Mouse (Mus musculus) lung, postnatal 4 days (tissue): ENCODE measurements around the gene Rfc3.
"Not testable (repeated sequence)": the region's sequence is repeated elsewhere in the genome, so short reads cannot be mapped to it uniquely, and the experiment has no call there.

Experiments
- DNase-seq, 2 experiments: peaks; one replicate each; pipeline ENCODE4 v3.0.0; 2021

Rfc3 gene

DNA sequence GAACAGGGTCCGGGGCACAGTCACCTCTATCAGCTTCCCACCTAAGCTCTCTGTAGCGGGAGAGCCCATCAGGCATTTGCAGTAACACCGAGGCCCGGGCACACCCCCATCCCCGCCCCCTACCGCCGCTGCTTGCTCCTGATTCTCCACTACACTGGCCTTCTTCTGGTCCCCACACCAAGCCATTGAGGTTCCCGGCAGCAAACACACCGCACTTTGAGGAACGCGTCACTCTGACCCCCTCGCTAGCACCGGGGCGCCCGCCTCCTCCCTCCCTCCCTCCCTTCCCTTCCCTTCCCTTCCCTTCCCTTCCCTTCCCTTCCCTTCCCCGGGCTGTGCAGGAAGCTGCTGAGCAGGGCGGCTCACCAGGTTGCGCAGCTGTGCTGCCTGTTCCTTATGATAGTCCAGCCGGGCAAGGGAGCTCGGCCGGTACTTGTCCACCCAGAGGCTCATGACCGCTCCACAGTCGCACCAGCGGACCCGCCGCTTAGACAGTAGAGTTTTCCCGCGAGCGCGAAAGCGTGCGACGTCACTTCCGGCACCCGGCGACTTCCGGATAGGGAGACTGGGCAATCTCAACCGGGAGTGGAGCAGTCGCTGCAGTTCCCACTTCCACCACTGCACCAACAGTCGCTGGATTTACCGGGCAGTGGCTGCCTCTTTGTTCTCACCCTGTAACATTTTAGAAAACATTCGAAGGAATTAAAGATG, at the start of gene Rfc3:
Gene Rfc3 (minus strand): TSS at position 543 of the 711 bp plus-strand sequence.
- DNase-seq, result peak; percentile 96 to 98

GRCm38 (mm10) chr5:151693636-151694035, 42.6 kb upstream of the Rfc3 start:
- DNase-seq, result not testable (repeated sequence)

DNA sequence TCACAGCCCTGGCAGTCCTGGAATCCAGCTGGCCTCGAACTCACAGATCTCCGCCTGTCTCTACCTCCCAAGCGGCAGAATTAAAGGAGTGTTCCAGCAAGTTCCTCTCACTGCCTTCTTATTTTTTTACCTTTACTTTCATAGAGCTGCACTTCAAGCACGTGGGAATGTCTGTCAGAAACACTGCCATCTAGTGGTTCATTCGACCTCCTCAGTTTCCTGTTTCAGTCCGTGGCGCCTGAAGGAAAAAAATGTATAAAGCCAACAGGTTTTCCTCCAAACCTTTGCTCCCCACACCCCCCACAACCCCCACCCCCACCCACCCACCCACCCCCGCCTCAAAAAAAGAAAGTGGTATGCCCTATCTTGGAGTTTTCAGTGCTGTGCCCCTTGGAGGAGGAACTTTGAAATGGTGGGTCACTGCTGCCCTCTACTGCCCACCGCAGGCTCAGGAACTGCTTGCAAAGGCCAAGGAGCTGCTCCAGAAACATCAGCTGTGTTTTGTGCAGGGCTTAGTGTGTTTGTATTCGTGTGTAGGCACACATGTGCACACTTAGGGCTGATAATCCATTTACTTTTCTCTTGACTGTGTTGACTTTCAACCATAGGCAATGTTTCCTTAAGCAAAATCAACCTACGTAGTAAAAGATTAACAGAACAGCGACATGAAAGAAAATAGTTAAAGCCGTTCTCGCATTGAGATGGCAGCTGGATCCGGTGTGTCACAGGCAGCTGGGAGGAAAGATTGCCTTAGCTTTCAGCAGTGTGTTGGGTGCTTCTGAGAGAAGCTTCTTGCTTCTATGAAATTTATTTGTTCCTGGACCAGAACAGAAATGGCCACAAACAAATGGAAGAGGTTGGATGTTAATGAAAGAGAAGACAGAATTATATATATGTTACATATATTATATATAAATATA, 35.8 kb upstream of the Rfc3 start:
- peak; percentile 87 to 89 for DNase-seq

GRCm38 (mm10) chr5:151662207-151662606, 11.2 kb upstream of the Rfc3 start:
- DNase-seq, result no peak

- no peak for DNase-seq
These were observed 356 bp upstream of the Rfc3 start for GRCm38 (mm10) chr5:151651411-151651784.

DNA sequence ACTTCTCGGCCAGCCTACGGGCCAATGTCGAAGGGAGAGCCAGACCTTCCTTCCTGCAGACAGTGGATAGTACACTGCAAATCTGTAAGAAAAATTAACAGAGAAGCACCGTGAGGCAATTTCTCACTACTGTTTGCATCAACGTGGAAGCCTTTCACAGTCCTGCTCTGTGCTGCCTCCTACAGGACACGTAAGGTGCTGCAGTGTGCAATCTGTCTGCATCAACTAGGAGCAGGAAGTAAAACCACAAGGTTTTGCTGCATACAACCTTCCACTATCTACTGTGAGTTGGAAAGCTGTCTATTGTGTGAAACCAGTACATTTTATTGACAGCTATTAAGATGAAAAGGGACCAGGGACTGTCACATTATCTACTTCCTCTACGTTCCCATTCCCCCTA, 6.2 kb downstream of the Rfc3 start:
- peak in 1 of 2 experiments; percentile 16 for DNase-seq

DNA sequence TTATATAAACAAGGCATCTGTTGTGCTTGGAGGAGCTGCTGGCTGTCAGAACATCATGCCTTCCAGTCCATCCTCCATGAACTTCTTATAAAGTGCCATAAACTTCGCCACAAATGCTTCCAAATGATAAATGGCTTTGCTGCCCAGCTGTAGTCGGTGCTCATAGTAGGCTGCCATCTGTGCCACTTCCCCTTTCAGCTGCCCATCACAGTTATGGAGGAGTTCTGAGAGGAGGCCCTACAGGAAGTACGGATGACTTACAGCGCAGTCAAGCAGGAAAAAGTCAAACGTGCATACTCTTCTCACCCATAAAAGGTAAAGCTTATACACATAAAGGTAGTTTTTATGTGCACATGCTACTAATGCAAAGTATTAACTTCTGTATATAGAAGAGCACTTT, 8.2 kb downstream of the Rfc3 start:
- DNase-seq, result no peak

DNA sequence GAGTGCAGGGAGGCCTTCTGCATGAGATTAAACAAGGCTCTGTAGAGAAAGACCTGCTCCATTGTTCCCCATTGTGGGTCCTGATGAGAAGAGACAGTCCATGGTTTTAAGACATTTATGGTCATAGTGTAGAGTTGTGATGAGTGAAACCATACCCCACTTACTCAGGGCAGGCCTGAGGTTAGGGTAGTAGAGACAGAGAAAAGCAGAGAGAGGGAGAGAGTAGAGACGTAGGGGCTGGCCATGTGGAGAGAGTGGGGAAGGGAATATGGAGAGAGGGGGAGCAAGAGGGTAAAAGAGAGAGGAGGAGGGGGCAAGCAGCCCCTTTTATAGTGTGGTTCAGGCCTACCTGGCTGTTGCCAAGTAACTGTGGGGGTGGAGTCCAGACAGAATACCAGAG, 8.9 kb downstream of the Rfc3 start:
- DNase-seq, result no peak

GRCm38 (mm10) chr5:151605921-151606320, 45.1 kb downstream of the Rfc3 start, which contains the start of gene Vmn2r18:
Vmn2r18 (minus strand) TSS chr5:151606021.
- no peak for DNase-seq

- DNase-seq, result no peak
These were observed 49.3 kb downstream of the Rfc3 start for GRCm38 (mm10) chr5:151601696-151602095.
